Mouse (Mus musculus) kidney, postnatal 36 days (tissue): ENCODE results near the gene Sema3b.
A peak's percentile ranks its signal among the peaks of the same experiment; 100 is the strongest.

Experiments used
- DNase-seq, 2 experiments: peaks; one replicate each; pipeline ENCODE4 v3.0.0; 2021 to 2022; ENCODE audit warnings: mixed read lengths in 2 of 2

The Sema3b gene

DNA sequence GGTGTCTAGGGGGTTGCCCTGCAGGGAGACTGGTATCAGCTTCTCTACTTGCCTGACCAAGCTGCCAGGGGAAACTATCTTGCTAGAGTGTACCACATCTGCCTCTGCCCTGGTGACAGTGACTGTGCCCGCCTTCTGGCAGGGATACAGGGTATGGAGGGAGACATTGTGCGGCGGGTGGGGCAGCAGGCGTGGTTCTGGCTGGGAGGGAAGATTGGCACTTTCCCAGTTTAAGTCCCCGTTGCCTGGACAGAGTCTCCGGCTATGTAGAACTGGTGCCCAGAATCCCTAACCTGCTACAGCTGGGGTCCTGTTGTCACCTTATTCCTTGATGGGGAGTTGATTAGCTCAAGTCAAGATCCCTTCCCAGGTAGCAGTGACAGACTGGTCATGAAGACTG, 23.4 kb upstream of the Sema3b start:
- peak in 1 of 2 experiments; percentile 61 for DNase-seq

DNA sequence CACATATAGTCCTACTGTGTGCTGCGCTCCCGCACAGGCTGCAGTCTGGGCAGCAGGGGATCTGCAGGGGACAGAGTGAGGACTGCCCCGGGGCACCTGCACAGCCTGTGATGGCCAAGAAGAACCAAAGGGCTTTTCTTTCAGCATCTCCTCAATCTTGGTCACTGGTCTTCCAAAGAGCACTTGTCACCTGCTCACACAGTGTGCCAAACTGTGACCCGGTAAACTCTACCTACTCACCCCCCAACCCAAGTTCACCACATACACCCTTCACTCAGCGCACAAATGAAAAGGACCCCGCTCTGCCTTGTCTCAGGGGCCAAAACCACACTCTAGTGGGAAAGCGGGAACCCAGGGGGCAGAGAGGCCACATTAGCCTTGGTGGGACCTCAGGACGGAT, 22.8 kb upstream of the Sema3b start:
- no peak for DNase-seq

DNA sequence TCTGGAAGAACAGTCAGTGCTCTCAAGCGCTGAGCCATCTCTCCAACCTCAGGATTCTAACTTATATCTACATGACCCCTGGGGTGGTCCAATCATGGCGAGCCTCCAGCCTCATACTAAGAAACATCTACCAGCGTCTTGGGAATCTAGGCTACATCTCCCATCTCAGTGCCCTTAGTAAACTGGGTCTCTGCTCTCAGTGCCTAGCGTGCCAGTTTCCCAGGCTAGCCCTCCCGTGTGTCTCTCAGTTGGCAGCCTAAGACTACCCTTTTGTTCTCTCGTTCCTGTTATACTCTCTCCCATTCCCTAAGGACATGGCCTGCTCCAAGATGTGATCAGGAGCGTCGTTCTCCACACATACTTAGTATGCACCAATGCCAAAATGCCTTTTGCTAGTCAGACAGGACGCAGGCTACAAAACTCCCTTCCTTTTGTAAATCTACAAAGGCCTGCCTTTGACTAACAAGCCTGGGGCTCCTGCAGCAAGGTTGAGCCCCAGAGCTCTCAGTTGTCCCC, 22.3 kb upstream of the Sema3b start:
- no peak for DNase-seq

DNA sequence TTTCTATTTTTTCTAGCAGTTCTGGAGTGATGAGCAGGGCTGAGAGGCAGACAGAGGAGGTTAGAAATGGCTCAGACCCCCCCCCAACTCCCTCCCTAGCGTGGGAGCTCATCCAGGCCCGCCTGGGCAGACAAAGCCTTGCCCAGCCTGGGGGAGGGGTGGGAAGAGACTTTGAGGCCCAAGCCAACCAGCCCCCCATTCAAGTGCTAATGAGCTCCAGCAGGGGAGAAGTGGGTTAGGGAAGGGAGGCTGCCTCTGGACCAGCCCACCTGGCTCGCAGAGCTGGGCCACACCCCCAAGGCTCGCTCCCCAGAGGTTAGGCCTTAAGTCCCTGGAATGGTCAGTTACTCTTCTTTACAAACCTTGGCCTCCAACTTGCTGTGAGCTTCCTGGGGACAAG, 21.5 kb upstream of the Sema3b start:
- no peak for DNase-seq

DNA sequence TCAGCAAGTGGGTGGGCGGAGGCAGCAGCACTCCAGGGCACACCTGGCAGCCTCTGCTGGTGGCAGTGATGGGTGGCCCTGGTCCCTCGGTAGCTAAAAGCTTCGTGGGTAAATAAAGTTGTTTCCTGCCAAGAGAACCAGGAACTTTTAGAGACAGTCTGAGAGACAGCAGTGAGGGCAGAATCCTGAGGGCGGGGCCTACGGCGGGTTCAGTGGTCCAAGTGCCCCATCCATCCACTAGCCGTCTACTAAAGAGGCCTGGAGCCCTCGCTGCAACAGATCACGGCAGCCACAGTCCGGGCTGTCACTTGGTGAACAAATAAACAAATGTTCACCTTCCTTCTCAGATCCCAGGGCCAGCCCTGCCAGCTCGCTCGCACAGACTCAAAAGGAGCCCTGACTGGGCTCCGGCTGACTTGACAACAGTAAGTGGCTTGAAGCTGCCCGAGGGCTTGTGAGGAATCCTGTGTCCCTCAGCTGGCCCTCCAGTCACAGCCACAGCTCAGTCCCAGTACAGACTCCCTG, 20.9 kb upstream of the Sema3b start:
- DNase-seq: no peak

DNA sequence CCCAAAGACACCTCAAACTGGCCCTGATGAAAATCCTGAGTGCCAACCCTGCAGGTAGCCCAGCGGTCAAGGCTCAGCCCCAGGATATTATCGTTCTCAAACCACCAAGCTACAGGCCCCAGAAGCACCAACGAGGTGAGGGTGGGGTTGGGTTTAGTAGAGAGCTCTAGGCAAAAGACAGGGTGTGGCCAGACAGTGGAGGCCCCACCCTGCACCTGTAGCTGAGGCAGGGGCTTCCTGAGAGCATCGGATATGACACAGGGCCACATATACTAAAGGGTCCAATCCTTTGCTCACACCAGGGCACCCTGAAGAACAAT, 20.3 kb upstream of the Sema3b start:
- DNase-seq: no peak

DNA sequence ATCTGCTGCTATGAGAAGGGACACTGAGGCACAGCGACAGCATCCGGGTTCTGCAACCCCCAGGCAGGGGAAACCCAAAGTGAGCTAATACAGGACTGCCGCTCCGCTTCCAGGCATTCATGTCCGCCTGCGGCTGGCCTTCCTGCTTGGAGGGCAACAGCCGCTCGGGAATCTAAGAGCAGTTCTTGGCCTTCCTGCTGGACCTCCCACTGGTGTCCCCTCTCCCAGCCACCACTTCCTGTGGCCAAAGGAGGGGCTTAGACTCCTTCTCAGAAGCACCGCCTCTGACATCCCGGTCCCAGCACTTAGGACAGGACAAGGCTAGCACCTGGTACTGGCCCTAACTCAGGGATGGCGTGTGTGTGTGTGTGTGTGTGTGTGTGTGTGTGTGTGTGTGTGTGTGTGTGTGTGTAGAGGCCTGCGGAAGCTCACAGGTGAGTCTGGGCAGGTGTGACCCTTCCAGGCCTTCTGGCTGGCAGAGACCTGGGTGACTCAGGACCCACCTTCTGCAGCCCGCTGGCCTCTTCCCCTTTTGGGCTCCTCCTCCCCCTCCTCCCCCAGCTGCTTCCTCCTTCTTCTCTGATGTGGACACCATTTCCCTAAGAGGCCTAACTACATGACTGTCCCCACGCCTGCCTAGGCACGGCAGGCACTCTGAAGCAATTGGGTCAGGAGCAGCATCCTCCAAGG, 19.8 kb upstream of the Sema3b start:
- DNase-seq: peak; percentile 75 to 80

DNA sequence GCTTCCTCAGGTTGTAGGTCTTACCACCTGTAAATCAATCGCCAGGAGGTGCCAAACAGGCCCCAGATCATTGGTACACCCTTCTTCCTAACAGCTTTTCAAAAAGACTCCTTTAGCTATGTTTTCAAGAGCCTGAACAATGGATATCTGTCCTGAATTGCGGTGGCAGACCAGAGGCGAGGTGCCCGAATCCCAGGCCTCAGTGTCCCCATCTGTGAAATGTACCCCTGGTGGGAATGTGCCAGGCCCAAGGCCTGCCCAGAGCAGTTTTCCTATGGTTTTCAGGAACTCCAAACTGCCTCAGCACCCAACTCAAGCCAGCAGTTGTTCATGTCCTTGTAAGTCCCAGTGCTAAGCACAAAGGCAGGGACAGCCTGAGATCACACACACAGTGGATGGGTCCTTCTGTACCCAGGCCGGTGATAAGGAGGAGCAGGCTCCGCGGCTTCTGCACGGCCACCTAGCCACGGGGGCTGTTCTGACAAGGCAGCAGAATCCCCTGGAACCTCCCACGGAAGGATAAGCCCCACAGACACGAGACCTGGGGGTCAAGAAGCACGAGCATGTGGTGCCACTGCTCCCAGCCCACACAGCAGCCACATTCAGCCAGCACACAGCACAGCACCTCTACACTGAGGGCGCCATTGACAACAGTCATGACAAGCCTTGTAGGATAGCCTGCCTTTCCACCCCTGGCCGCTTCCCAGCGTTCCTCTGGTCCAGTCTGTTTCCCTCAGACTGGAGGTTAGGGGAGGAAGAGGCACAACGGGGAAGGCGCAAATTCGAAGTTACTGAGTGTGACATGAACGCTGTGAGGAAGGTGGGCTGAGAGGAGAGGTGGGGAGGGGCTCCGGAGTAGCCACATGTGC, 18.6 kb upstream of the Sema3b start:
- DNase-seq: no peak

DNA sequence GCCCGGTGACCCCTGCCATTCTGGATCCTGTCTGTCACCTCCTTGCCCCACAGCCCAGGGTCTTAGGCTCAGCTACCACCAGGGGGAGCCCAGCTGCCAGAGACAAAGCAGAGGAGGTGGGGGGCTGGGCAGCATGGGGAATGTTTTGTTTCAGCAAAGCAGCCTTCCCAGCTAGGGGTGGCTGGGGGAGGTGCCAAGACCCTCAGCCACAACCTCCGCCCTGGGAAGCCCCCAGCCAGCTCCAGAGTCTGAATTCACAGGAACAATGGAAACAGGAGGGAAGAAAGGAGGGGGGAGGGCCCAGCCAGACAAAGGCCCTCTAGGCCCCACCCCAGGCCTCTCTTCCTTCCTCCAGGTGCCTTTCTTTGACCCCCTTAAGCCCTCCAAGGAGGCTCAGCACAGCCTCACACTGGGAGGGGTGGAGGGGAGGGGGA, 17.8 kb upstream of the Sema3b start:
- peak; percentile 86 to 96 for DNase-seq

DNA sequence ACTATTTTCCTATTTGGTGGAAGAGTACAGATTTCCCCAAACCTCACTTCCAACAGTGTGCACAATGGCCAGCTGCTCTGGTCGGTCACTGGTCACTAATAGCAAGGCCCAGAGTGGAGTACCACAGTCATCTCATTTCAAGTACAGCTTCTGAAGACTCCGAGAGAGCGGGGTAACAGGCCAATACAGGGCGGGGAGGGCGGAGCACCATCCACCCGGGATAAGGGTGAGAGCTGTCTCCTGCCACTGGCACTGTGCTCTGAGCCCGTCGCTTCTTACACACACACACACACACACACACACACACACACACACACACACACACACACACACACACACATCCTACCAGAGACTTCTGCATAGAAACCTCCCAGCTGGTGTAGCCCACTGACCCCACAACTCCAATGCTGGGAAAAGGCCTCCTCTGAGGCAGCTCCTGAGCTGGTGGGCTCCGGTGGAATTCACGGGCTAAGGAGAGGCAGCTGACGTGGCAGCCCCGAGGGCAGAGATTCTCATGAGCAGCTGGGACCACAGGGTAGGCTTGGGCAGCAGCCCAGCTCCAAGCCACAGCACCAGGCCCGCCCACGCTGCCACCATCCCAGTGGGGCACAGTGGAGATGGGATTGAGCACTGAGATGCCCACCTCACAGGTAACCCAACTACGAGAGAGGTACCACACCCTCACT, 17.3 kb upstream of the Sema3b start:
- no peak for DNase-seq

DNA sequence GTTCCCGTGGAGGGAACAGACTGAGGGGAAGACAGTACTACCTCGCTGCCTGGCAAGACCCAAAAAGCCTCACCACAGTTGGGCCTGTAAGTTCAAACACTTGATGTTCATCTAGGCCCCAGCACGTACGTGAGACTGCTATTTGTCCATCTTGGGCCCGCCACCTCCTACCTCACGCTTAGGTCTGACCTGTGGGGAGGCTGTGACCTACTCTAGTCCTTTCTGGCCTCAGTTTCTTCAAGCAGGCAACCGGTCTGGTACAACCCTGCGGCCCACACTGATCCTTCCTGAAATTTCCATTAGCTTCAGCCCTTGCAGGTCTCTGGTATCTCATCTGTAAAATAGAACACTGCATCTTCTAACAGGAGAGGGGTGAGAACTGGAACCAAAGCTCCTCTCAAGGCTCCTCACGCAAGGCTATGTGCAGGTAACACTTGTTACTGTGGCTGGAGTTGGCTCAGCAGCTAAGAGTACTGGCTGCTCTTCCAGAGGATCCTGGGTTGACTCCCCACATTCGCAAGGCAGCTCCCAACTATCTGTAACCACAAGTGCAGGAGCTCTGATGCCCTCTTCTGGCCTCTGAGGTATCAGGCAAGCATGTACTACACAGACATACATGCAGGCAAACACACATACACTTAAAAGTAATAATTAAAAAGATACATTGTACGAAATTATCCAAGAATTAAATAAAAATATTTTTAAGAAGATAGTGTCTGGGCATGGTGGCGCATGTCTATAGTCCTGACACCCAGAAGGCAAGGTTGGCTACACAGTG, 16.5 kb upstream of the Sema3b start:
- DNase-seq: no peak

DNA sequence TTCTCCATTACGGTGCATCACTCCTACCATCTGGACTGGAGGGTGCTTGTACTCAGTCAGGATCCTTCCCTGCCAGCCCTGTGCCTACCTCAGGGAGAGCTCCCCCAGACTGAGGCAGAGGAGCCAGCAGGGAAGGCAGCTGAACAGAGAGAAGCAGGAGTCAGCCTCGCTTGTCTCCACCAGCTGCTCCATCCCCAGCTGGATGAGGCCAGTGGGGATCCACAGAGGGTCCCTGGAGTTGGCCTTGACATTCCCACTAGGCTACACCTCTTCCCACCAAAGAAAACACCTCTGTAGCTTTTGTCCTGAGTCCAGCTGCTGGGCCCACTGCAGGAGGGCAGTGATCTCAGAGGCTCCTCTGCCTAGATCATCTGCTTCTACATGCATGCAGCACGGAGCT, 15.9 kb upstream of the Sema3b start:
- no peak for DNase-seq

DNA sequence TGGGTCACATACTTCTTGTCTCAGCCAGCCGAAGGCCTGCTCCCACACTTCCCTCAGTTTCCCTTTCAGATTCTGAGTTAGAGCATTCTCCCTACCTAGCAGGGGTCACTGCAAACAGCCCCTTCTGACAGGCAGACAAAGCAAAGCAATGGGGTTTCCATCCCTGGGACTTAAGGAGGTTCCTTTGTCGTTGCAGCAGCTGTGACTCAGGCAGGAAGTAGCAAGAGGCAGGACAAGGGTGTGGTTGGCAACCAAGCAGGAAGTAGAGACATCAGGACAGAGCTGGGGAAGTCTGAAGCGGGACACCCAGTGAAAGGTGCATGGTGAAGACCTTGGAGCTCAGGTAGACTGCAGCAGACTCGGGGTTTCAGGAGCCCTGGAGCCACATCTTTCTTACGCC, 15.5 kb upstream of the Sema3b start:
- peak in 1 of 2 experiments; percentile 77 for DNase-seq

DNA sequence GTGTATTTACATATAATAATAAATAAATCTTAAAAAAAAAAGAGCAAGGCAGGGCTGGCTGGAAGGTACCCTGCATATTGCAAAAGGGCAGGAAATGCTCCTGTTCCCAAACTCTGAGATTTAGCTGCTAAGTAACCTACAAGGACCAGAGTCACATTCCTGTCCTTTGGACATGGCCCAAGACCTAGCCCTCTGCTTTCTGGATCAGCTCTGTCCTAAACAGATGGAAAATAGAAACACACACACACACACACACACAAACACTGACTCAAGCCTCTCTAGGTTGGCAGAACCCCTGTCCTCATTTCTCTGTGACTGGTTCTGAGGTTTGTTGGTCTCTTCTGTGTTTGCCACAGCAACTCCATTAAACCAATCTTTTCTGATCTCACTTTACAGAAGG, 11.9 kb upstream of the Sema3b start:
- peak; percentile 63 to 73 for DNase-seq

DNA sequence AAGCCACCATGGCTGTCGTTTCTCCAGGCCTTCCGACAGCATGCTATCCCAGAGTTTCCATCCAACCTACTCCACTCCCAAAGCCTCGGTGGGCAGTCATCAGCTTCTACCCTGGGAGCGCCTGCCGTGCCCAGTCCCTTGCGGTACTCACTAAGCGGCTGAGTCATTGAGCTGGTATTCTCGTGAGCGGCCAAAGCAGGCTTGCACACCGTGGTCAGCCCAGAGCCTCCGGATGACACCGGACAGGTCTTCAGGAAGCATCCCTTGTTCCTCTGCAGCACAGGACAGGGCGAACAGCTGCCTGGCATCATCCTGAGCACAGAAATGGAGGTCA, 10.5 kb upstream of the Sema3b start:
- no peak for DNase-seq

DNA sequence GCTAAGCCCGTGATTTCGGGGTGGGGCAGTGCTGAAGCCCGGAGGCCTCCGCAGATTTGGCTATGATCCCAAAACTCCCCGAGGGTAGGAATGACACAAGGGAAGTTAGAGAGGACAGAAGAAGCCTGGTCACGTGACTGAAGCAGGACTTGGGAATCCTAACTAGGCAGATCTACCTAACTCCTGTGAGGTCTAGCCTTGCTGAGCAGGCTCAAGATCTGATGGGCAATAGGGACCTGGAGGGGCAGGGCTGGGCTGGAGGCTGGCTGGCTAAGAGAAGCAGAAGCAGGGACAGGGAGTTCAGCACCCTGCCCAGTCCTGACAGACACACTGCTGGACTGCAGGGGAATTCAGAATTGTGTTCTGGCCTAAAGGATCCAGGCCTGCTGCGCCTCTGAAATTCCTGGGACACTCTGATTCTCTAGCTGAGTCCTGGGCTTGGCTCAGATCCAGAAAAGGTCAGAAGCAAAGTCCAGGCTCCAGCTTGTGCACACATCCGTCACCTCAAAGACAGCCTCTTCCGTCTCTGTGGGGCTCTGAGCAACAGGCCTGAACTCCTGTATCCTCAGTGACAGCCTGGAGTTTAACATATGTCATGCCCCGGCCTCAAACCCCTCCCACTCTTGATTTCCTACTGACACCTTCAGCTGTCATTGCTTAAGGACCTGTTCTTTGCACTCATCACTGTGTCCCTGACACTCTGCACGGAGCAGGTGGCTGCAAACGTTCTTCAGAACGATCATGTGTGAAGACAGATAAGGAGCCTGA, 9.9 kb upstream of the Sema3b start:
- peak; percentile 89 to 94 for DNase-seq

DNA sequence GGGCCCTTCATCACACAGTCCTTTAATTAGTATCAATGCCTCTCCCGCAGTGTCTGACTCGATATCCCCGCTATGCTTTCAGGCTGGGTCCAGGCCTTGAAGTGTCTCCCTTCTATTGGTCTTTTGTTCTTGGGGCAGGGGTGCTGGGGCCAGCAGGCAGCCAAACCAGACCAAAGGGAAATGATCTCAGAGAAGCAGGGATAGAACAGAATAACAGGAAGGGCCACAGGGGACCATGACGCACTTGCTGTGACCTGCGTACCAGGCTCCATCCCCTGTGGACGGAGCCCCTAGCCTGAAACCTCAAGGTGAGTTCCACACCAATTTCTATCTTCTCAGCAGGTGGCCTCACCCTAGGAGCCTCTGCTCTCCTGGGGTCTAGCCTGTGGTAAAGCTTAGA, 9.1 kb upstream of the Sema3b start:
- DNase-seq: no peak

DNA sequence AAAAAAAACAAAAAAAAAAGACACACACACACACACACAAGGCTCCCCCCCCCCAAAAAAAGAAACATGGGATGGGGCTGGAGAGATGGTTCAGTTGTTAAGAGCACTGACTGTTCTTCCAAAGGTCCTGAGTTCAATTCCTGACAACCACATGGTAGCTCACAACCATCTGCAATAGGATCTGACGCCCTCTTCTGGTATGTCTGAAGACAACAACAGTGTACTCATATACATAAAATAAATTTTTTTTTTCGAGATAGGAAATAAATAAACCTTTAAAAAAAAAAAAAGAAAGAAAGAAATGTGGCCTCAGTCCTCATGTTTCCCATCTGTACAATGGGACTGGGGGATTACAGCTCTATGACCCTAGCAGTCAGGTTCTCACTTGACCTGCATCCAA, 8.4 kb upstream of the Sema3b start:
- DNase-seq: no peak

DNA sequence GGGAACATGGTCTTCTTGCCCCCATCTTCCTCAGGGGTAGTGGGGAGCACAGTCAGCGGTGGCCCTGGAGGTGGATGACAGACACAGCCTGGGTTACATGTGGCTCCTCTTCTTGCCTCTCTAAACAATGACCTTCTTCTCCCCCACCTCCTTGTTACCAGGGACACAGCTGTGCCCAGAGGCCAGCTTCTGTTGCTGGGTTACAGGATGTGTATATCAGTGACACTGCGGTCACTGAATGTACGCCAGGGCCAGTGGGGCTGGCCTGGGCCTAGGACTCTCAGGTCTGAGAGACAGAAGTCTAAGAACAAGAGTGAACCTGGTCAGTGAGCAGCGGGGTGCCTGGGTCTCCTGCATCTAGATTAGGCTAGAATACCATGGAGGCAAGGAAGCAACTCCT, 6.0 kb upstream of the Sema3b start:
- DNase-seq: no peak

DNA sequence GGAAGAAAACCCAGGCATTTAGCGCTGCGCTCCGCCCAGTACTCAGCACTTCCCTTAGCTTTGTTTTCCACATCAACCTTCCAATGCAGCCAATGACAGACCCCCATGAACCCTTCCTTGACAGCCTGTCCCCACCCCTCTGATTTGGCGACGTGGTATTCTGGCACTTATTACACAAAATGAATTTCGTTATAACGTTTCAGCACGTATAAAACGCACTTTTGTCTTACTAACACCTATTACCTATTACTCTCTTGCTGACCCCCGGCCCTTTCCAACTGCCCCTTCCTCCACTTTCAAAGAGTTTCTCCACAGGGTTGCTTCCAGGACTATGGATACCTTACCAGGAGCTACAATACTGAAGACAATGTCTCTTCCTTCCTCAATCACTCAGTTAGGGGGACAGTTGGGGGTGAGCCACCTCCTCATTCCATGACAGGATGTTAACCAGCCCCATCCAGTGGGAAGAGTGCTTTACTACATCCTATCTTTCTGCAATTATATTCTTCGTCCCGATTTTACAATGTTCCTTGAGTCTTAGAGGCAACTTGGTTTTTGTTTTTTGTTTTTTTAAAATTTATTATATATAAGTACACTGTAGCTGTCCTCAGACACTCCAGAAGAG, 4.0 kb upstream of the Sema3b start:
- no peak for DNase-seq

DNA sequence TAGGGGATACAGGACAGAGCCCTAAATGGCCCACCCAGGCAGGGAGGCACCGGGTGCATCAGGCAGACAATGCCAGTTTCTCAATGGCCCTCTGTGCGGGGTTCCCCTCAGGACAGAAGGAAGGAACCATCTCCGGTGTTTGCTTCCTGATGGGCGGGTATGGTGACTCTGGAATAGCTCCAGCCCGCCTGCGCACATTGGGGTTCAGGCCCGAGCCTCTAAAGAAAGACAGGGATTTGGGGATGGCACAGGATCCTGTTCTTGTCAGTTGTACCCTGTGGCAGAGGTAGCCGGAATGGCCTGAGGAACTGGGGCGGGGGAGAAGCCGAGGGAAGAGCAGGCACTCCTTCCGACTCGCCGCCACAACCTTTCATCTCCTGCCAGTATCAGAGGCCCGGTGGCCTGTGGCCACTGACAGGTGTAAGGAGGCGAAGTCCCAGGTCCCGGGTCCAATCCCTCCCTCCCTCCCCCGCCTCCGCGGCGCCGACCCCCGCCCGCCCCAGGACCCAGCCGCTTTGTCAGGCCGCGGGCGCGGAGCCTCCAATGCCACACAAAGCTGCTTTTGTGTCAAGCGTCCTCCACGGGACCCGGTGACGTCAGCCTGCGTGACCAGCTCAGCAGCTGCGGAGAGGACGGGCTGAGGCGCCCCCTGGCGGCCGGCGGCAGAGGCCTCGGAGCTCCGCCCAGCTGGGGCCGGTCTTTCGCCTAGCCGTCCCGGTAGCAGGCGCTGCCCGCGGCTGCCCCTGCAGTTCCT, 3.3 kb upstream of the Sema3b start:
- DNase-seq: peak; percentile 98 to 100
